Mouse (Mus musculus): ENCODE results near the gene Git2. TPM values are rescaled to one million over a fixed set of nuclear protein-coding genes. Genes with fewer than 3 reads are reported as not detected.

Git2 gene
- polyA plus RNA-seq, 1 experiment = 221 TPM

GRCm38 (mm10) chr5:114801841-114802240 lies 26.5 kb upstream of the Git2 start:
- DNase-seq = no peak
- no peak for TF ChIP-seq POLR2A (IDR thresholded peaks at IDR 0.05; ENCODE audit: control insufficient read depth, extremely low read depth, insufficient read depth, low read length, poor library complexity)
- no peak for TF ChIP-seq CTCF (IDR thresholded peaks at IDR 0.05; ENCODE audit: borderline replicate concordance, control insufficient read depth, extremely low read depth, insufficient read depth, low read length, poor library complexity)
- Histone ChIP-seq H3K36me3 (ENCODE audit: control insufficient read depth, insufficient read depth, low read length) (peaks cover 71% of the 10 kb centered on the region), H3K4me3 (ENCODE audit: control insufficient read depth, insufficient read depth, low read length) (no peak overlapping the region), H3K27ac (ENCODE audit: control insufficient read depth, insufficient read depth, low read length) (no peak overlapping the region), H3K27me3 (ENCODE audit: control insufficient read depth, insufficient read depth, low read length) (no peaks in the 10 kb centered on the region), H3K4me1 (replicated peaks; ENCODE audit: control insufficient read depth, insufficient read depth, low read length) (peaks cover 16% of the 10 kb centered on the region)
- 98% methylated on average over 6 of the region's 6 CpGs for WGBS

DNA sequence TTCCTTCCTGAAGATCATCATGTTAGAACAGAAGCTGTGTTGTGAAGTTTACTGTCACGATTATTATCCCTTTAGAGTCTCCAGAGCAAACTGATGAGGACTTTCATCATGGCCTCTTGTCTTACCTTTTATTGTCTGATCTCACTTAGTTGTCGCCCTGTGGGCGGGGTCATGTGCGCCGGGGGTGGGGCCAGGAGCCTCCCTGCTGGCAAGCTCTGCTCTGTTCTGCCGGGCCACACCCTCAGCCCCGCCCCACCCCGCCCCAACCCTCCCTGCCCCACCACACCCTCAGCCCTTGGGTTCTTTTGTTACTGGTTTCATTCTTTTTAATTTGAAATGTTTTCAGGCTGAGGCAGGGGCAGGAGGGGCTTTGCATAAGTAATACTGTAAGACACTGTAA lies 25.7 kb upstream of the Git2 start:
- TF ChIP-seq POLR2A (IDR thresholded peaks at IDR 0.05; ENCODE audit: control insufficient read depth, extremely low read depth, insufficient read depth, low read length, poor library complexity) (no peak), CTCF (IDR thresholded peaks at IDR 0.05; ENCODE audit: borderline replicate concordance, control insufficient read depth, extremely low read depth, insufficient read depth, low read length, poor library complexity) (no peak)
- H3K27me3 ChIP-seq (ENCODE audit: control insufficient read depth, insufficient read depth, low read length) = no peaks in the 10 kb centered on the region
- WGBS = 68% methylated on average over 8 of the region's 8 CpGs
- no peak overlapping the region for H3K4me3 ChIP-seq (ENCODE audit: control insufficient read depth, insufficient read depth, low read length)
- peaks cover 77% of the 10 kb centered on the region for H3K36me3 ChIP-seq (ENCODE audit: control insufficient read depth, insufficient read depth, low read length)
- DNase-seq = peak; percentile 26
- H3K27ac ChIP-seq (ENCODE audit: control insufficient read depth, insufficient read depth, low read length) = no peak overlapping the region
- H3K4me1 ChIP-seq (replicated peaks; ENCODE audit: control insufficient read depth, insufficient read depth, low read length) = peaks cover 10% of the 10 kb centered on the region

DNA sequence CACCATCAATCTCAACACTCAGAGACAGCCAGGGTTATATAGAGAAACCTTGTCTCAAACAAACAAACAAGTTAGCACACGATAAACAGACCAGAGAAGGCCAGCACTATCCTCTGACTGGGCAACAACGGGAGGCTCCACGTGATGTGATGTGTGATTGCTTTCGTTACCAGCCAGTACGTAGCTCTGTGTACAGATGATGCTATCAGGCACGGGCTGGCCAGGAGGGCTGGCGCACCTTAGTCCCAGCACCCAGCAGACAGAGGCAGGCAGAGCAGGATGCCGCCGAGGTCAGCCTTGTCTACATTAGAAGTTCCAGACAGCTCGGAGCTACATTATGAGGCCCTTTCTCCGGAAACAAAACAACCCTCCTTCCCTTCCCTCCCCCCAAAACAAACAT lies 24.5 kb upstream of the Git2 start:
- Histone ChIP-seq H3K36me3 (ENCODE audit: control insufficient read depth, insufficient read depth, low read length) (peaks cover 82% of the 10 kb centered on the region), H3K4me3 (ENCODE audit: control insufficient read depth, insufficient read depth, low read length) (no peak overlapping the region), H3K4me1 (replicated peaks; ENCODE audit: control insufficient read depth, insufficient read depth, low read length) (no peaks in the 10 kb centered on the region), H3K27me3 (ENCODE audit: control insufficient read depth, insufficient read depth, low read length) (no peaks in the 10 kb centered on the region), H3K27ac (ENCODE audit: control insufficient read depth, insufficient read depth, low read length) (no peak overlapping the region)
- WGBS = 95% methylated on average over 11 of the region's 11 CpGs
- no peak for DNase-seq
- no peak for TF ChIP-seq POLR2A (IDR thresholded peaks at IDR 0.05; ENCODE audit: control insufficient read depth, extremely low read depth, insufficient read depth, low read length, poor library complexity)
- no peak for TF ChIP-seq CTCF (IDR thresholded peaks at IDR 0.05; ENCODE audit: borderline replicate concordance, control insufficient read depth, extremely low read depth, insufficient read depth, low read length, poor library complexity)

DNA sequence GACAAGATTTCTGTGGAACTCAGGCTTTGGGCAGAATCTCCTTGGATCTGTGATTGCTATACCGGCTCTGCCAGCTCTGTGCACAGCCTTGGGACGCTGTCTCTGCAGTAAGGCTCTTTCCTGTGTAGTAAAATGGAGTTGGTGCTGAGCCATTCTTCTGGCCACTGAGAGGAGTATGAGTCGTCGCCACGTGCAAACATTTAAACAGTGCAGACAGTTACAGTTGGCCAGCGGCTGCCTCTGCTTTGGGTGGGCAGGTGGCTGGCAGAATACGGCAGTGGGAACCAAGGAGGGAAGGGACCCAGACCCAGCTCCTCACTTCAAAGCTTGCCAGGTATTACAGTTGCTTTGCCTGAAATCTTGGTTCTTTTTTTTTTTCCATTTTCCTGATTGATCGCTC lies 21.9 kb upstream of the Git2 start:
- DNase-seq = no peak
- no peaks in the 10 kb centered on the region for H3K27me3 ChIP-seq (ENCODE audit: control insufficient read depth, insufficient read depth, low read length)
- H3K4me1 ChIP-seq (replicated peaks; ENCODE audit: control insufficient read depth, insufficient read depth, low read length) = no peaks in the 10 kb centered on the region
- H3K27ac ChIP-seq (ENCODE audit: control insufficient read depth, insufficient read depth, low read length) = no peak overlapping the region
- H3K4me3 ChIP-seq (ENCODE audit: control insufficient read depth, insufficient read depth, low read length) = no peak overlapping the region
- 96% methylated on average over 8 of the region's 8 CpGs for WGBS
- peaks cover 78% of the 10 kb centered on the region for H3K36me3 ChIP-seq (ENCODE audit: control insufficient read depth, insufficient read depth, low read length)
- TF ChIP-seq POLR2A (IDR thresholded peaks at IDR 0.05; ENCODE audit: control insufficient read depth, extremely low read depth, insufficient read depth, low read length, poor library complexity) (no peak), CTCF (IDR thresholded peaks at IDR 0.05; ENCODE audit: borderline replicate concordance, control insufficient read depth, extremely low read depth, insufficient read depth, low read length, poor library complexity) (no peak)

GRCm38 (mm10) chr5:114796299-114797012 lies 21.1 kb upstream of the Git2 start:
- Histone ChIP-seq H3K4me3 (ENCODE audit: control insufficient read depth, insufficient read depth, low read length) (no peak overlapping the region), H3K36me3 (ENCODE audit: control insufficient read depth, insufficient read depth, low read length) (peaks cover 79% of the 10 kb centered on the region)
- TF ChIP-seq POLR2A (IDR thresholded peaks at IDR 0.05; ENCODE audit: control insufficient read depth, extremely low read depth, insufficient read depth, low read length, poor library complexity) = no peak

GRCm38 (mm10) chr5:114795653-114796052 lies 20.3 kb upstream of the Git2 start:
- Histone ChIP-seq H3K4me3 (ENCODE audit: control insufficient read depth, insufficient read depth, low read length) (no peak overlapping the region), H3K27ac (ENCODE audit: control insufficient read depth, insufficient read depth, low read length) (no peak overlapping the region), H3K36me3 (ENCODE audit: control insufficient read depth, insufficient read depth, low read length) (peaks cover 76% of the 10 kb centered on the region), H3K27me3 (ENCODE audit: control insufficient read depth, insufficient read depth, low read length) (no peaks in the 10 kb centered on the region), H3K4me1 (replicated peaks; ENCODE audit: control insufficient read depth, insufficient read depth, low read length) (no peaks in the 10 kb centered on the region)
- WGBS = 96% methylated on average over 9 of the region's 9 CpGs
- TF ChIP-seq POLR2A (IDR thresholded peaks at IDR 0.05; ENCODE audit: control insufficient read depth, extremely low read depth, insufficient read depth, low read length, poor library complexity) (no peak), CTCF (IDR thresholded peaks at IDR 0.05; ENCODE audit: borderline replicate concordance, control insufficient read depth, extremely low read depth, insufficient read depth, low read length, poor library complexity) (no peak)
- DNase-seq = no peak

More at GRCm38 (mm10) chr5:114796299-114797012, 21.1 kb upstream of the Git2 start:
- 95% methylated on average over 40 of the region's 40 CpGs for WGBS
- no peak overlapping the region for H3K27ac ChIP-seq (ENCODE audit: control insufficient read depth, insufficient read depth, low read length)
- no peaks in the 10 kb centered on the region for H3K4me1 ChIP-seq (replicated peaks; ENCODE audit: control insufficient read depth, insufficient read depth, low read length)
- H3K27me3 ChIP-seq (ENCODE audit: control insufficient read depth, insufficient read depth, low read length) = no peaks in the 10 kb centered on the region
- DNase-seq = no peak

DNA sequence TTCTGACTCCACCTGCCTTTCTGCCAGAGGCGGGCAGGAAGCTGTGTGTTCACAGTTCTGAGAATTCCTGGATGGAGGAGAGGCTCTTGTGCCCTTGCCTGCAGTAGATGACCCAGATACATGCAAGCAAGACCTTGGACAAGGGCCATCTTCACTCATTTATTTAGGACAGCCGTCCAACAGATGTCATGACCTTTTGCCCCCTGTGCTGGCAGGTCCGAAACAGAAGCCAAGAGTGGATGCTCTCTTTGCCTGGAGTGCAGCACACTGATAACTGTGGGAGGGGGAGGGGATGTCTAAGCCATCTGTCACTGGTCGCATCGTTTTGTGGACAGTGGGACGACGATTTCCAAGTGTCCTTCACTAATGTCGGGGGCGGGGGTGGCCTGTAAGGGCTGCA lies 19.9 kb upstream of the Git2 start:
- no peak for TF ChIP-seq CTCF (IDR thresholded peaks at IDR 0.05; ENCODE audit: borderline replicate concordance, control insufficient read depth, extremely low read depth, insufficient read depth, low read length, poor library complexity)
- no peak for DNase-seq
- Histone ChIP-seq H3K36me3 (ENCODE audit: control insufficient read depth, insufficient read depth, low read length) (peaks cover 73% of the 10 kb centered on the region), H3K27ac (ENCODE audit: control insufficient read depth, insufficient read depth, low read length) (no peak overlapping the region), H3K4me1 (replicated peaks; ENCODE audit: control insufficient read depth, insufficient read depth, low read length) (no peaks in the 10 kb centered on the region), H3K4me3 (ENCODE audit: control insufficient read depth, insufficient read depth, low read length) (no peak overlapping the region), H3K27me3 (ENCODE audit: control insufficient read depth, insufficient read depth, low read length) (no peaks in the 10 kb centered on the region)
- 92% methylated on average over 9 of the region's 9 CpGs for WGBS

Measured in thymus, adult 2 months (tissue).